Mouse (Mus musculus) heart, postnatal 25 days (tissue): Measurements from ENCODE around the gene Mob1a. TPM values are rescaled to one million over a fixed set of nuclear protein-coding genes. Genes with fewer than 3 reads are reported as not detected.
"Not testable (repeated sequence)": the region's sequence is repeated elsewhere in the genome, so short reads cannot be mapped to it uniquely, and the experiment has no call there.

Experiments used
- DNase-seq: peaks from one replicate; pipeline ENCODE4 v3.0.0; 2022; ENCODE audit warnings: low spot score
- intact Hi-C: fragments of 180-260 bp; cut with DNase I; formaldehyde crosslinking; loops from one replicate; pipeline ENCODE4 v1.15.1; 2025
- total RNA-seq, 2 experiments: library from RNA; stranded (reverse); gene quantifications; 2 replicates each; pipeline ENCODE4 v1.2.3; 2021

Gene Mob1a
- total RNA-seq, 2 experiments from 2014 or later = 24.9 to 25.0 TPM

DNA sequence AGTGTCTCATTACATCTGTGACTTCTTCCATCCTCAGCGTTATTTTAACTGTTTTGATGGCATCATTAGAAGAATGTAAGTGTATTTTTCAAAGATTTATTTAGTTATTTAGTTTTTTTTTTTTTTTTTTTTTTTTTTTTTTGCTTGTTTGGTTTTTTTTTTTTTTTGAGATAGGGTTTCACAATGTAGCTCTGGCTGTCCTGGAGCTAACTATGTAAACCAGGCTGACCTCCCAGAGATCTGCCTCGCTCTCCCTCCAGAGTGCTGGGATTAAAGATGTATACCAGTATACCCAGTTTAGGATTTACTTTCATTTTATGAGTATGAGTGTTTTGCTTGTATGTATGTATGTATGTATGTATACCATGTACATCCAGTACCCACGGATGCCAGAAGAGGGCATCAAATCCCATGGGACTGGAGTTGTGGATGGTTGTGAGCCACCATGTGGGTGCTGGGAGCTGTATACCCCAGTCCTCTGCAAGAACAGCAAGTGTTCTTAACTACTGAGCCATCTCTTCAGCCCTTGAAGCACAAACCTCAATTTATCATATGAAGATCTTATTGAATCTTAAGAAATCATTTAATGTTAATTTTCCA lies 1.9 kb downstream of the Mob1a start:
- DNase-seq = no peak
- intact Hi-C loops = no loop called here

DNA sequence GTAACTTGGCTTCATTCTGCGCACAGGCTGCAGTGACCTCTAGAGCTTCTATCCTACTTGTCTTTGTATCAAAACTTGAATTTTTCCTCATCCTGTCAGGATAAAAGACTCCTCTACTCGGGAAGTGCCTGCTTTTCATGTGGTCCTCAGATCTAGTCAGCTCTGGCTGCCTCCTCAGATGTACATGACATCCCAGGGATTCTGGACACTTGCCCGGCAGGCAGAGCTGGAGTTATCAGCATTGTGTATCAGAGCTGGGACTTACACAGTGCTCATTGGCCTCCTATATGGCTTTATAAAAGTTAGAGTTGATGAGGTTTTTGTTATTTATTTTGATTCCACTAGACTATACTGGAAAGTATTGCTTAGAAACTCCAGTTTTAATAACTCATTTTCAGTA lies 15.6 kb downstream of the Mob1a start:
- intact Hi-C loops = no loop called here
- DNase-seq = no peak

DNA sequence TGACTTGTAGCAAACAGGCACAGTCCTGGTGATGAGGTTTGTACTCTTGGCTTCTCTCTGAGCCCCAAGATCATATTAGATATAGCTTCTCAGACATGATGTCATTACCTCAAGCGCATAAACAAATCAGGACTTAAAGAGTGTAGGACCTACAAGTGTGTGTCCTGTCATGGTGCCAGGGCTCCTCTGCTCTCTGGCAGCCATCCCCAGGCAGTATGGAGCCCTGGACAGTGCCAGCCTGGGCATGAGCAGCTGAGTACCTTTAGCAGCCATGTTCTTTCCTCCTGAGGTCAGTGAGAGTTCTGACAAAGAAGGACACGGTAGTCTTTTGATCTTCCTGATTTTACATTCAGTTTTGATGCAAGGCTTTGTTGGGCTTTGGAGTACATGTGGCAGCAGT lies 17.1 kb downstream of the Mob1a start:
- intact Hi-C loops = no loop called here
- no peak for DNase-seq

DNA sequence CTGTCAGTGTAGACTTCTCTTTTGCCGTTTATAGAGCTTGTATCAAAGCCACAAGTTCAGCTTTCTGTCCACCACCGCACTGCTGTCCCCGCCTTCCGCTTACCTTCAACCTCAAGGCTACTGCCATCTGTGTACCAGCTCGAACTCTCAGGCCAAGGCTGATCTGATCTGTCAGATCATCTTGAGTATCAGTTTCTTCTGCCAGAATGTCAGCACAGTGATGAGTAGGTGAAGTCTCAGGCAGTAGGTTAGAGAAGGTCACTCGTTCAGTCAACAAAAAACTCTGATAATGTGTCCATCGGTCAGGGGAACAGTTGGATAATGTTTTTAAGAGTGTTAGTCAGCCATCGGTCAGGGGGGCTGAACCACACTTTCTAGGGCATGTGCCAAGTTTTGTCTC lies 19.5 kb downstream of the Mob1a start:
- intact Hi-C loops = not testable (repeated sequence)

DNA sequence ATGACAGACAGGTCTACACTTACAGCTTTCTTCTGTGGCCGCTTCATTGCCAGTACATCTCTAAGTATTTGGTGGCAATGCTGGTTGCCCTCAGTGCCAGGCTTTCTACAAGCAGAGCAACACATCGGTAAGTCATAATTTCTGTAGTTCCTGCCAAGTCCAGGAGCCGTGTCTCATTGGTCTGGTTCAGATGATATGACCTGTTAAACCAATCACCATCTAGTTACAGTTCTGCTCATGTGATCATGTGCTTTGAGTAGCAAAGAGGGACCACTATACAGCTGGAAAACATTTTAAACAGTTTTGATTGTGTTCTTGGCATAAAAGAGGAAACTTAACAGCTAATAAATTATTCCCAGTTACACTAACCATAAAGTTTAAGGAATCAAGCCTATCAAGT lies 22.1 kb downstream of the Mob1a start:
- DNase-seq = no peak
- intact Hi-C loops = no loop called here

More for the DNA sequence above, 19.5 kb downstream of the Mob1a start:
- DNase-seq = not testable (repeated sequence)

DNA sequence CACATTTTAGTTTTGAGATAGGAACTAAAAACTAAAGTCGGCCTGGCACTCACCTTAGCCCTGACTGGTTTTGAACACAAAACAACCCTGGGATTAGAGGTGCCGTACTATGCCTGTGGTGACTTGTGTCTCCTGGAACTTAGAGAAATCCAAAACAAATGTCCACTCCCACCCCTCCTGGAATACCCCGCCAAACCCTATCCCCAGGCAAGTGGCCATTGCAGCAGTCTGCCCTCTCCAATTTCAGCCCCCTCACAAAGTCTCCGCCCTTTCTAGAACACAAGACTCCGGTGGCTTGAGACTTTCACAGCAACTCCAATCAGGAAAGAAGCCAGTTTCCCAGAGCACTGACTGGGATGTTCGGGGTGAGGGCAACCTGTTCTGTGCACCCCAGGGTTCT lies 23.1 kb downstream of the Mob1a start, which contains the start of gene Bola3:
Bola3 (plus strand) TSS at position 275 of the 400 bp plus-strand sequence.
- intact Hi-C loops = no loop called here

DNA sequence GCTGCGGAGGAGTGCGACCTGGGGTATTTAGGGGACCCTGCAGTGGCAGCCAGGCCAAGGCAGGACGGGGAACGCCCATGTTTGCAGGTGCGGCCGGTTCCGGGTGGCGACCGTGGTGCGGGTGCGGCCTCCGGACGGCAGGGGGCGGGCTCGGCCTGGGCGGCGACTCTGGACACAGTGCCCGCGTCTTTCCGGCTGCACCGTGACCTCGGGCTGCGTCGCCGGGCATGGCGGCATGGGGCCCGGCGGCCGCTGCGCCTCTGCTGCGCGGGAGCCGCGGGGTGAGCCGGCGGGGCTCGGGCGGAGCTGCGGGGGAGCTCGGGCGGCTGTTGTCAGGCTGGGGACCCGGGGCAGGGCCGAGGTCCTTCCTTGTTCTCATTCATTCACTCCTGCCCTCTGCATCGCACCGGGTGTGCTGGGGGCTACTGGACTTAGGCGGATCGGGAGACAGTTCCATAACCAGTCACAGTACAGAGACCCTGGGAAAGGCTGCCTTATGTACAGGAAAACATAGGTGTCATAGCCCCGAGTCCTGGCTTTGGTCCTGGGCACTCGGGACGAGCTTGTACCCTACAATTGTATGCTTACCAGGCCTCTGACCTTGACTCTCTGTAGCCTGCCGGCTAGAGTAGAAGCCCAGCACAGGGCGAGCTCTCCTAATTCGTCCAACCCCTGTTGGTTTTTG lies 23.6 kb downstream of the Mob1a start:
- DNase-seq = peak; percentile 76
- intact Hi-C loops = no loop called here

More for the DNA sequence above, 23.1 kb downstream of the Mob1a start, which contains the start of gene Bola3:
- DNase-seq = no peak

DNA sequence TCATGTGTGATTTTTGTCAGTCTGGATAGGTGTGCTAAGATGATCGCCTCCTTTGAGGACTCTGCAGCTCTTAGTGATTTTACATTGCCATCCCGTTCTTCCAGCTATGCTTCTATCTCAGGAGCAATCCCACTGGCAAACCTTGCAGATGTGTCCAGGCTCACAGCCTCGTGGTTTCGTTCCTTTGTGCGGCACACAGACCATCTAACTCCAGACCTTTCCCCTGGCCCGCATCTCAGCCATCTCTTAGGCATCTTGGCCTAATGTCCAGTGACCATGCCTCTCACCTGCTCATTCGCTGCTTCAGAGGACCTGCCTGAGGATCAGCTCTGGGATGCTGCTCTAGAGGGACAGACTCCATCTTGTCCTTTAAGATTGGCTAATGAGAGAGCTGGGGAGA lies 24.4 kb downstream of the Mob1a start:
- no peak for DNase-seq
- intact Hi-C loops = loop anchor here (5.0 kb wide), 1 partner anchor 222 kb away; the partner anchor contains the start of gene Stambp

DNA sequence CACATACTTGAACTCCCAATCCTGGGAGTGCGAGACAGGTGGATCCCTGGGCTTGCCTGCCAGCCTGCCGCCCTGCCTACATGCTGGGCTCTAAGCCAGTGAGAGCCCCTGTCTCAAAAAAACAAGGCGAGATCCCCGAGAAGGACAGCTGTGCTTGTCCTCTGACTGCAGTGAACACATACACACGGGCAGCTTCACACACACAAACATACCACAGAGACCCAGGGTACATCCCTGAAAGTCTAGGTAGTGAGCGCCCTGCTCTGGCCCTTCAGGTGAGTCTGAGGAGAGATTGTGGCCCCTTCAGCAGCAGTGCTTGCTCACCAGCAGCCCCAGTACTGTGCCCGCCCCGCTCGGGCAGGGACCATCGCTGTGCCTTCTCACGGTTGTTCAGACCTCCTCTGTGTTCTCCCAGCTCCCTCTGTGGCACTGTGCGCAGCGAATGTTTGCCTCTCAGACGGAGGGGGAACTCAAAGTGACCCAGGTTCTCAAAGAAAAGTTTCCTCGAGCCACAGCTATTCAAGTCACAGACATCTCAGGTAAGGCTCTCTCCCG lies 25.1 kb downstream of the Mob1a start:
- intact Hi-C loops = loop anchor here (5.0 kb wide), 1 partner anchor 221 kb away; the partner anchor contains the start of gene Stambp
- DNase-seq = no peak

DNA sequence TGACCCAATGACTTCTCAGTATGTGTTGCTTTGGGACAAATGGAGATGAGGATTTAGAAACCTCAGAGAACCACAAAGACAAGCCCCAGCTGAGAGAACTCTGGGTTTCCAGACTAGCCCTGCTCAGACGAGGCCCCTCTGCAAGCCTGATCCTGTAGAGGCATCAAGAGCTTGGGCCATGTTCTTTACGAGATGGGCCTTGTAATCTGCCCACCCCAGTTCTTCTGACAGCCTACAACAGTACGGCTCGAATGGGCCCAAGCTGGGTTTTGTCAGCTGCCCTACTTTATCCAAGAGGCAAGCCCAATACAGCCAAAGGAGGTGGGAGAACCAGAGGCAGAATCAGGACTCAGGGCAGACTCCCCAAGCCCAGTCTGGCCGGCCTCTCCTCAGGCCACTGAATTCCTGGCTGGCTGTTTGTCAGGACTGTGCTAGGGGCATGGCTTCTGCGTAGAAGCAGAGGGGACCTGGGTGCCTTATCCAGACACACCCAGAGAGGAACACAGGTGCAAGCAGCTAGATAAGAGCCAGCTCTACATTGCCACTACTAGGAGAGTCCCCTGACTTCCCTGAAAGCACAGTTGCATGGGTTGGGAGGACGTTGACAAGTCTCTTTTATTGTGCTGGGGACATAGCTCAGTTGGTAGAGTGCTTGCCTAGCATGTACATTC lies 25.8 kb downstream of the Mob1a start:
- intact Hi-C loops = loop anchor here (5.0 kb wide), 1 partner anchor 221 kb away; the partner anchor contains the start of gene Stambp
- DNase-seq = no peak

DNA sequence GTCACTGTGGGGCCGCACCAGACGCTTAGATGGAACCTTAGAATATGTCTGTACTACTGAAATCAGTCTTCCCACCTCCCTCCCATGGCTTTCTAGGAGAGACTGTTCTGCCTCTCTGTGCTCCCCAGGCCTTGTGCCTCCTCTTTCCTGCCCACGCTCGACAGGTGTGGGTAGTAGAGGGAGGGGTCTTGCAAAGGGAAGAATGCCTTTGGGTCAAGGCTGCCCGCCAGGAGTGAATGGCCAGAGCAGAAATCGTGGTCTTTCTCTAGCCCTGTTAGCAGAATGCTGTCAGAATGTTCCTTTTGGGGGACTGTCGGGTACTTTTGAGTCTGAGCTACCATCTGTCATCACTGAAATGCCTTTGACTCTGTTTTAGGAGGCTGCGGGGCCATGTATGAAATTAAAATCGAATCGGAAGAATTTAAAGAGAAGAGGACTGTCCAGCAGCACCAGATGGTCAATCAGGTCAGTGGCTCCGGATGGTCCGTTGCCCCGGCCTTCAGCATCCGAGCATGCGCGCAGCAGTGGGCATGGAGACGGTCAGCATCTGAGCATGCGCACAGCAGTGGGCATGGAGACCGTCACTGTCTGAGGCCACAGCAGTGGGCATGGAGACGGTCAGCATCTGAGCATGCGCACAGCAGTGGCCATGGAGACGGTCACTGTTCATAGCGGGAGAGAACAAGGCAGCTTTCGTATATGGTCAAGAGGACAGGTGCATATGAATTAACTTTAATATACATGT lies 27.0 kb downstream of the Mob1a start:
- intact Hi-C loops = loop anchor here (5.0 kb wide), 1 partner anchor 219 kb away; the partner anchor contains the start of gene Stambp
- DNase-seq = no peak

DNA sequence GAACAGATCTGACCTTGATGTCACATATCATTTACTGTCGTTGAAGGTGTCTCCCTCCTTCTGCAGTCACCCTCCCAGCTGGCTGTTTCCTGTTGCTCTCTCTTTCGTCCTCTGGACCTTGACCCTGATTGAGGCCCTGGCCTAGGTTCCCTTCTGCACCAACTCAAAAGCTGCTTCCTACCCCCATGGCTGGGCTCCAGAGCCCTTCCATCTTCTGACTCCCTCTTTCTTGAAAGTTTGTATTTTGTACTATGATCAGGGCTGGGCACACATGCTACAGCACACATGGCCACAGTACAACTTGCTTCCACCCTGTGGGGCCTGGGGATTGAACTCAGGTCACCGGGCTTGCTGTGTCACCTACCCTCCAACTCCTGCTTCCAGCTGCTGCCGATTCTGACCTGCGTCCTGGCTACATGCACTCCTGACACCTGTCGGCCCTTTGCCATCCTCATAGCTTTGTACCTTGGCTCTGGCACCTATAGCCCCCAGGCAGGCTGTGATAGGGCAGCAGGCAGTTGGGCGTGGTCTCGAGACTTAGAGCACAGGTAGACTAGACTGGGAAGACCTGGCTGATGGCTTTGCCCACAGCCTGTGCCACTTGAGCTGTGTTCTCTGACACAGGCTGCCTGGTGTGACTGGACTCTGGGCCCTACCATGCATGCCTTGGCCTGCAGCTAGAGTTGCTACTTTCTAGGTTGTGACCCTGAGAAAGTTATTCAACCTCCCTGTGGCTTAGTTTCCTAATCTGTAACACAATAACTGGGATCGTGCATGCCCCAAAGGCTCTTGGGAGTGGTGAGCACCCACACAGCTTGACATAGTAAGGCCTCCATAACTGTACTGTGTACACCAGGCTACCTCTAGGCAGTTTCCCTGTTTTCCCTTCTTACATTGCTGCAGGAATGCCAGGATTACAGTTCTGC lies 29.3 kb downstream of the Mob1a start:
- no peak for DNase-seq
- intact Hi-C loops = loop anchor here (5.0 kb wide), 1 partner anchor 217 kb away; the partner anchor contains the start of gene Stambp

DNA sequence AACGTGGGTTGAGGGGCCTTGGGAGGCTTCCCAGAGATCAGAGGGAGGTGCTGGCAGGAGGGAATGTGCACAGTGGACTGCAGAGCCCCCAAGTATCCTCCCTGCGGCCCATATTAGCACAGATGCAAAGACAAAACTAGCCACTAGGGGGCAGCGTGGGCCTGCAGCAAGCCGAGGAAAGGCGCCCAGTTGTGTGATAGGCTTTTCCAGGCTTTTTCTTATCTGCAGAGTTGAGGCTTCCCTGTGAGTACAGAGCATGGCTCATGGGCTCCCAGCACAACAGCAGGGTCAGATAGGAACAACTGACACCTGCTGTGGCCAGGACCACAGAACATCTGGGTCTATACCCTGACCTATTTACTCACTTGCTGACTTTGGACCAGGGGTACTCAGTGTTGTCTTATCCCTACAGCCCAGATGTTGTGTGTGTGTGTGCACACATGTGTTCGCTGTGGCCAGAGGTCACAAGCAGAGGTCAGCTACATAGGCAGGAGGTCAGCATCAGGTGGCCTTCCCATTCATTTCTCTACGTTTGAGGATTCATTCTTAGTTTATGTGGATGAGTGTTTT lies 30.8 kb downstream of the Mob1a start:
- intact Hi-C loops = loop anchor here (1.0 to 2.0 kb wide), 2 partner anchors 156 to 316 kb away; no protein-coding TSS in a partner anchor
- DNase-seq = peak; percentile 56

DNA sequence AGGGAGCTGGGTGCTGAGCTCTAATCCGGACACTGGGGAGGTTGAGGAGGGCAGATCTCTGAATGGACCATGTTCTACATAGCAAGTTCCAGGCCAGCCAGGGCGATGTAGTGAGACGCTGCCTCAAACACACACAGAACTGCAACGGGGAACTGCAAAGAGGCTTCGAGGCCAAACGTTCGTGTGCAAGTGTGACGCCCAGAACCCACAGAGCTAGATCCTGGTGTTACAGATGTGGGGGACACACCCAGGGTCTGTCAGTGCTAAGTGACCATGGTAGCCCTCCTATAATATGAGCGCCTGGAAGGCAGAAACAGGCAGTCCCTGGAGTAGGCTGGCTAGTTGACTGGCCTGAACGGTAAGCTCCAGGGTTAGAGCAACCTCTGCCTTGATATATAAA lies 31.6 kb downstream of the Mob1a start:
- DNase-seq = no peak
- intact Hi-C loops = loop anchor here (2.0 kb wide), 1 partner anchor 315 kb away; no protein-coding TSS in a partner anchor

DNA sequence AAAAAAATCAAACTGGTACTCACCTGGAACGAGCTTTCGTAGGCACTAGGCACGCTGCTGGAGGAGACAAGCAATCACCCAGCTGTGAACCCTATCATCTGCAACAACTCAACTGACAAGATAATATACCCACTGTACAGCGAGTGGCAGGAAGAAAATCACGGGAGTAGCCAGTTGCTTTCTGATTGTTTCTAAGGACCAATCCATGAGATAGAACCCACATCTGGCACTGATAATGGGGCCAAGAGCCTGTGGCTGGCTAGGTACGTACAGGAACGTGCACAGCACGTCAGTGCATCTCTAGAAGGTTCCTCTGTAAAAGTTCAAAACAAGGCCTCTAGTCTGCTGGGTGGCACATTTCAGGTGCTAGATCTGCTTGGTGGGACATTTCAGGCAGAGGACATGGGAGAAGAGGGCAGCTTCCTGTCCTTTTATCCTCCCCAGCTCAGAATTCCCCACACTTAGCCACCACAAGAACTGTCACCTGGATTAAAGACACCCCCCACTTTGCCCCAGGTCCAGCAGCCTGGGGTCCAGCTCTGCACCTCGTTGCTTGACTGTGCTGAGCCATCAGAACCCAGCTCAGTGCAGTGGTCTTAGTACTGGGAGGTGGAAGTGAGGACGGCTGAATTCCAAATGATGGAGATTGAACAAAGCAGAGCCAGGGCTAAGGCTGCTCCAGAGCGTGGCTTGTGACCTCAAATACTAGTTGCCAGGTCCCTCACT lies 35.9 kb downstream of the Mob1a start:
- intact Hi-C loops = no loop called here
- DNase-seq = no peak

DNA sequence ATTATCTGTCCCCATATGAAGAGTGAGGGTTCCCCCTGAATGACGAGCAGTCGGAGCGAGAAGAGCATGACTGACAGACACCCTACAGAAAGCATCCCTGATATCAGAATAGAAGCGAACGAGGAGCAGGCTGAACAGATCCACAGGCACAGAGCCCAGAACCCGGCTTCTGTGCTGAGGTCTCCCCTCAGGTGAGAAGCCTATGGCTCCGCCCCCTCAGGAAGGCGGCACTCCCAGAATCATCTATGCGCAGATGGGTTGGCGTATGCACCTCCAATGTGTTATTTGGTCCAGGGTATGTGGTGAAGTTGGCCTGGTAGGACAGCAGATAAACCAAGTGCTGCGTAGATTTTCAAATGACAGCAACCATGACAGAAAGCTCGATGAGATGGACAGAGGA lies 37.3 kb downstream of the Mob1a start:
- DNase-seq = no peak
- intact Hi-C loops = no loop called here

DNA sequence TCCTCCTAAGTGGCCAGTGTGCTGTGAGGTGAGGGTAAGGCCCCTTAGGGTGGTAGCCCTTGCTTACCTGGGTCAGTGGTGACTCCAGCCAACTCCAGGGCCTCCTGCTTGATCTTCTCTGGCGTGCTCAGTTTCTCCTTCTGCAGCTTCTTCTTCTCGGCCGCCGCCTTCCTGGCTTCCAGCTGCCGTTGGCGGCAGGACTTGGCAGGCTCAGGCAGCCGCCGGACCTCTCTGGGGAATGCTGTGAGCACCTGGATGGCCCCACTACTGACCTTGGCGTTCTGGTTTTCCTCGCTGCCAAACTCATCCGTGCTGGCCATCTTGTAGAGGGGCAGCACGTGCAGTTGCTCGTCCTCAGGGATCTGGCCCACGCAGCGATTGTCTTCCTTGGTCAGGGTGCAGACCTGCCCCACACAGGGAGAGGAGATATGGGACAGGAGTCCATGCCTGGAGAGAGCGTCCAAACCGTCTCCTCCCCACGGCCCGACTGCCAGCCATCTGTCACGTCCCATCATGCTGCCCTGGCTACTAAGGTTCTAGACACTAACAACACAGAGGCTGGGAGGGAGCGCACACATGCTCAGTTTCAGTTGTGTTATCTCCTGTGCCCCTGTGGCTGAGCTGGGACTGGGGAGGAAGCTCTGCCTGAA lies 44.6 kb downstream of the Mob1a start:
- intact Hi-C loops = no loop called here
- DNase-seq = no peak
